Mouse (Mus musculus) olfactory bulb, adult 2 months (tissue): ENCODE measurements around the gene Kat5.

ENCODE experiments used
- CTCF ChIP-seq: fragments of 200-500 bp; IDR thresholded peaks from 2 replicates; pipeline ENCODE4 v1.5.1; 2012; ENCODE audit warnings: low read depth, mild to moderate bottlenecking, low read length, moderate library complexity; ENCODE audit not compliant: insufficient read depth
- POLR2A ChIP-seq: fragments of 200-500 bp; IDR thresholded peaks from 2 replicates; pipeline ENCODE4 v1.6.1; 2012; ENCODE audit warnings: mild to moderate bottlenecking, low read depth, low read length, moderate library complexity; ENCODE audit not compliant: insufficient read depth

GRCm38 (mm10) chr19:5612762-5613411, 2.9 kb upstream of the Kat5 start:
- TF ChIP-seq CTCF: no peak
- TF ChIP-seq POLR2A: no peak
